Mouse (Mus musculus): ENCODE measurements around the gene Ubtf. TPM values are rescaled to one million over a fixed set of nuclear protein-coding genes. Genes with fewer than 3 reads are reported as not detected.

Gene Ubtf
- polyA plus RNA-seq, 1 experiment from 2014 or later = 68.9 TPM

DNA sequence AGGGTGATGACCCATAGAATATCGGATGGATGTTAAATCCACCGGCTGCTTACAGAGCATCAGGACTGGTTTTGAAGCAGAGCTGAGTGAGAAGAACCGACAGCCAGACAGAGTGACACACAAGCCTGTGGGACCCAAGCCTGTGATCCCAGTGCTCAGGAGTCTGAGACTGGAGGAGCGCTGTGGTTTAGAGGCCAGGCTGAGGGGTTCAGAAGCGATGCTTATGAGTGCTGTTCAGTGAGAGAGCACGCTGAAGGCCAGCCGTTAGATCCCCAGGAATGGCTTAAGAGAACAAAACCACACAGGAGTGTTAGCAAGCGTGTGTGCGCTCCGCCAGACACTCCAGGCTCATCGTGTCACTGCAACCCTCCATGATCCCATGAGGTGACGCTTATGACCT lies 23.2 kb upstream of the Ubtf start:
- no peak for ATAC-seq (ENCODE audit: low FRiP score)
- no peak overlapping the region for H3K9ac ChIP-seq (replicated peaks)
- 60% methylated on average over 12 of the region's 12 CpGs for WGBS

DNA sequence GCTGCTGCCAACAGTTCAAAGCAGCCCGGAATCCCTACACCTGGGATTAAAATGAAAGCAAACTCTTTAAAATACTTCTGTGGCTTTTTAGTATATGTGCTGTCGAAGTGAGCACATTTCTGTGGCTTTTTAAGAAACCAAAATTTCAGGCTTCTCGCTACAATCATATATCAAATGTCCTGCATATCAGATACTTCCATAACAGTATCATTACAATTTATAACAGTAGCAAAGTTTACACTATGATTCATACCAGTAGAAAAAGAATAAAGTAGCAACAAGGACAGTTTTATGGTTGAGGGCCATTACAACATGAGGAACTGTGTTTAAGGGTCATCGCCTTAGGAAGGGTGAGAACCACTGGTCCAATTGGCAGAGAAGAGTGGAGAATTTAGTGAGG lies 21.6 kb upstream of the Ubtf start:
- no peaks in the 10 kb centered on the region for H3K4me1 ChIP-seq
- H3K9ac ChIP-seq (replicated peaks) = no peak overlapping the region
- no peak overlapping the region for H3K4me2 ChIP-seq
- no peaks in the 10 kb centered on the region for H3K36me3 ChIP-seq
- H3K9me3 ChIP-seq (replicated peaks) = no peaks in the 10 kb centered on the region
- ATAC-seq (ENCODE audit: low FRiP score) = no peak
- WGBS = 92% methylated on average over 4 of the region's 4 CpGs
- no peak overlapping the region for H3K4me3 ChIP-seq (replicated peaks)
- H3K27me3 ChIP-seq (replicated peaks) = no peaks in the 10 kb centered on the region
- no peak overlapping the region for H3K27ac ChIP-seq (replicated peaks)

More for the DNA sequence above, 23.2 kb upstream of the Ubtf start:
- Histone ChIP-seq H3K27ac (replicated peaks) (no peak overlapping the region), H3K36me3 (no peaks in the 10 kb centered on the region), H3K4me3 (replicated peaks) (no peak overlapping the region), H3K4me2 (no peak overlapping the region), H3K9me3 (replicated peaks) (no peaks in the 10 kb centered on the region), H3K4me1 (no peaks in the 10 kb centered on the region), H3K27me3 (replicated peaks) (no peaks in the 10 kb centered on the region)

DNA sequence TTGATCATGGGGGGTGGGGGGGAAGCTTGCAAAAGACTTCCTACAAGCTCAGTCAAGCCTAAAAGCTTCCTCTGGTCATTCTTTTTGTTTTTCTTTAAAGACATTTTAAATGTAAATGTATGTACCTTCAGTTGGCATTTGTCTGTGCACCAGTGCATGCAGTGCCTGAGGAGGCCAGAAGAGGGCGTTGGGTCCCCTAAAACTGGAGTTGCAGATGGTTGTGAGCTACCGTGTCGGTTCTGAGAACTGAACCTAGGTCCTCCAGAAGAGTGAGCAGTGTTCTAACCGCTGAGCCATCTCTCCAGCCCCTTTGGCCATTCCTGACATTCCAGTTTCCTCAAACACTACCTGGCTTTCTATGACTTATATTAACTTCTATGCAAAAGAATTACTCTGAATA lies 20.1 kb upstream of the Ubtf start:
- Histone ChIP-seq H3K4me1 (peaks cover 6% of the 10 kb centered on the region; the same call in 1 of the 2 replicates), H3K36me3 (no peaks in the 10 kb centered on the region), H3K9me3 (replicated peaks) (no peaks in the 10 kb centered on the region), H3K9ac (replicated peaks) (no peak overlapping the region), H3K4me2 (no peak overlapping the region), H3K4me3 (replicated peaks) (no peak overlapping the region), H3K27ac (replicated peaks) (no peak overlapping the region), H3K27me3 (replicated peaks) (no peaks in the 10 kb centered on the region)
- no peak for ATAC-seq (ENCODE audit: low FRiP score)
- 66% methylated on average over 4 of the region's 4 CpGs for WGBS

DNA sequence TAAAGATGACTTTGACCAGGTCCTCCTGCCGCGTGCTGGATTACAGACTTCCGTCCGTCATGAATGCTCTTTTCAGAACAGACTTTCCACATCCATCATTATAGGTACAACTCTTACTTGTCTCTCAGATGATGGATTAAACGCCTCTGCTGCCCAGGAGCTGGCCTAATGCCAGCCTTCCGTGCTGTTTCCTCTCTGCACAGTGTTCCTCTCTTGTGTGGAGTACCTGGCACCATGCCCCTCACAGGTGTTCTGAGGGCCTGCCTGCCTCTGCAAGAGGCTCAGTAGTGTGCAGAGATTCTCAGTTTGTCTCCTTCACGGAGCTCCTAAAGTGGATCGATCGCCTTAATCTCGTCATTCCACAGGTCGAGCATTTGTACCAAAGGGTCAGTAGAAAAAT lies 19.7 kb upstream of the Ubtf start:
- H3K4me2 ChIP-seq = no peak overlapping the region
- H3K27me3 ChIP-seq (replicated peaks) = no peaks in the 10 kb centered on the region
- WGBS = 85% methylated on average over 11 of the region's 11 CpGs
- H3K36me3 ChIP-seq = no peaks in the 10 kb centered on the region
- no peak overlapping the region for H3K4me3 ChIP-seq (replicated peaks)
- H3K4me1 ChIP-seq = peaks cover 6% of the 10 kb centered on the region; the same call in 1 of the 2 replicates
- ATAC-seq (ENCODE audit: low FRiP score) = no peak
- H3K9me3 ChIP-seq (replicated peaks) = no peaks in the 10 kb centered on the region
- H3K27ac ChIP-seq (replicated peaks) = 0 out of 2 replicates have a peak overlapping the region, but pooled peaks have one; percentile 28
- no peak overlapping the region for H3K9ac ChIP-seq (replicated peaks)

DNA sequence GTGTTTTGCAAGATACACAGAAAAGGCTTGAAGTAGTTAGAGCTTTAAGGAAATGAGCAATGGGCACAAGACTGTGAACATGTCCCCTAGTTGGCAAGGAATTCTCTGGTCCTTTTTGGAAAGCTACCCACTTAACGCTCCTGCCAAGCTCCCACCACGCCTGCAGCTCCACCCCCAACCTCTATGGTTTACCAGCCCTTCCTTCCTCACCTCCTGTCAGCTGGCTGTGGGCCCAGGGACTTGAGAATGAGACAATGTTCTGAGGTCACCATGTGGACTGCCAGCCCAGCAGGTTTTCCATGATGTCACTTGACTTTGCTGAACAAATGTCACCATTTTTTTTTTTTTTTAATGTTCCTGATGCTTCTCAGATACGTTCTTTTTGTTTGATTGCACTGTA lies 19.0 kb upstream of the Ubtf start:
- Histone ChIP-seq H3K4me3 (replicated peaks) (no peak overlapping the region), H3K36me3 (no peaks in the 10 kb centered on the region), H3K27ac (replicated peaks) (0 out of 2 replicates have a peak overlapping the region, but pooled peaks have one; percentile 28), H3K4me2 (no peak overlapping the region), H3K9ac (replicated peaks) (no peak overlapping the region), H3K27me3 (replicated peaks) (no peaks in the 10 kb centered on the region), H3K9me3 (replicated peaks) (no peaks in the 10 kb centered on the region), H3K4me1 (peaks cover 6% of the 10 kb centered on the region; the same call in 1 of the 2 replicates)
- 24% methylated on average over 3 of the region's 3 CpGs for WGBS
- ATAC-seq (ENCODE audit: low FRiP score) = no peak

DNA sequence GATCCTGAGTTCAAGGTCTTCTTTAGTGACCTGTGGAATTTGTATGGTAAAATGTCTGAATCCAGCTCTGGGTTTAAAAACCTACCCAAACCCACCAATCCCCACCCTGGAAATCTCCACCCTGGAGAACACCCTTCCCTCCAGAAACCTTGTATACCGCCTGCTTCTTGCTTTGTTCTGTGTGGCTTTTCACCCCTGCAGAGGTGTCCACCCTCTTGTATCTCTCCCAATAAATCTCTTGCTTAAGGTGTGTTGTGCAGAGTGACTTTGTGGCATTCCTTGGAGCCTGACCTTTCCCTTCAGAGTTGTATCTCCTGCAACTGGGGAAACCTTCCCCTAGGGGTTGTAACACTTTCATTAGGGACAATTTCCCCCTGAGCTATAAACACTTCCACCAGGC lies 18.4 kb upstream of the Ubtf start:
- 18% methylated on average over 1 of the region's 1 CpGs for WGBS
- no peak overlapping the region for H3K4me3 ChIP-seq (replicated peaks)

DNA sequence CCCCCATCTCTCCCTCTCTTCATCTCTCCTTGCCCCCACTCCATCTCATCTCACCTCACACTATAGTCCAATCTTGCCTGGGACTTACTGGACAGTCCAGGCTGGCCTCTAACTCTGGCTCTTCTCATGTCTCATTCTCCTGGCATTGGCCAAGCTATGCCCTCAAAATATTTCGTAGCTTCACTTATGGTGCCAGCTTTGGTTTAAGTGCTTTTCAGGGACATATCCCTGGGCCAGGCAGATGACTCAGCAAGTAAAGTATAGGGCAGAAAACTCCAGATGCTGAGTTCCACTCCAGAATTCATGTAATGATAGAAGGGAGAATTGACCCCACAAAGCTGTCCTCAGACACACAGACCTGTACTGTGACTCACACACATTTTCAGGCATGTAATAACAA lies 16.6 kb upstream of the Ubtf start:
- Histone ChIP-seq H3K4me1 (peaks cover 6% of the 10 kb centered on the region; the same call in 1 of the 2 replicates), H3K9ac (replicated peaks) (no peak overlapping the region), H3K27me3 (replicated peaks) (no peaks in the 10 kb centered on the region), H3K27ac (replicated peaks) (no peak overlapping the region), H3K4me3 (replicated peaks) (no peak overlapping the region), H3K4me2 (no peak overlapping the region), H3K36me3 (no peaks in the 10 kb centered on the region), H3K9me3 (replicated peaks) (no peaks in the 10 kb centered on the region)
- WGBS = 77% methylated on average over 1 of the region's 1 CpGs
- ATAC-seq (ENCODE audit: low FRiP score) = no peak

More for the DNA sequence above, 18.4 kb upstream of the Ubtf start:
- no peak overlapping the region for H3K4me2 ChIP-seq
- no peak for ATAC-seq (ENCODE audit: low FRiP score)
- H3K36me3 ChIP-seq = no peaks in the 10 kb centered on the region
- no peak overlapping the region for H3K27ac ChIP-seq (replicated peaks)
- H3K9me3 ChIP-seq (replicated peaks) = no peaks in the 10 kb centered on the region
- H3K27me3 ChIP-seq (replicated peaks) = no peaks in the 10 kb centered on the region
- H3K9ac ChIP-seq (replicated peaks) = no peak overlapping the region
- H3K4me1 ChIP-seq = peaks cover 6% of the 10 kb centered on the region; the same call in 1 of the 2 replicates

DNA sequence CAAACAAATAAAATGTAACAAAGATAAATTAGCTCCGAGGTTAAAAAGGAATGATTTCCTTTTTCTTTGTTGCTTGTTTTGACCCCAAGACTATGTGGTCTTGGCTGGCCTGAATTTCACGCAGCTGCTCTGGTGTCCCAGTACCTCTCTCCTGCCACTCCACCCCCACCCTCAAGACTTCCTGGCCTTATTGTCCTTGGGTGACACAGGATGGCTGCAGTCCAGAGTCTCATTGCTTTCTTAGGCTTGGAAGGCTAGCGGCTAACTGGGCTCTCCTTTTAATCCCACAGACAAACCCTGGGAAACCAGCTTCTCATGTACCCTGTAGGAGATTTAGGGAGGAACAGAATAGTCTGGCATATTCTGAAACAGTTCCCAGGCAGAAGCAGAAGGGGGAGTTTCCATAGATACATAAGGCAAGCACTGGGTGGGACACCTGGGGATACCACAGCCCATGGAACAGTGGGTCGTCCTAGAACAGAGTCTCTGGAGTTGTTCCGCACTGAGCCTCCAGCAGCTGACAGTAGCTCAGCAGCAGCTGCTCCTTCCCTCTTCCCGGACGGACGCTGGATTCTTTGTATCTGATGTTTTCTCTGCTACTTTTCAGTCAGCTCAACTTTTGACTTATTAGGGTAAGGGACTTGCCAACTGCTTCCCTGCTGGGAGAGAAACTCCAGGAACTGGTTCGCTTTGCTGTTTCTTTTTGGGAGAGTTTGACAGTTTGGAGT lies 15.6 kb upstream of the Ubtf start:
- H3K9me3 ChIP-seq (replicated peaks) = no peaks in the 10 kb centered on the region
- H3K4me3 ChIP-seq (replicated peaks) = no peak overlapping the region
- no peak overlapping the region for H3K4me2 ChIP-seq
- 0 out of 2 replicates have a peak overlapping the region, but pooled peaks have one; percentile 34 for H3K27ac ChIP-seq (replicated peaks)
- peaks cover 6% of the 10 kb centered on the region; the same call in 1 of the 2 replicates for H3K4me1 ChIP-seq
- no peak for ATAC-seq (ENCODE audit: low FRiP score)
- no peaks in the 10 kb centered on the region for H3K27me3 ChIP-seq (replicated peaks)
- no peak overlapping the region for H3K9ac ChIP-seq (replicated peaks)
- 34% methylated on average over 9 of the region's 9 CpGs for WGBS
- no peaks in the 10 kb centered on the region for H3K36me3 ChIP-seq

DNA sequence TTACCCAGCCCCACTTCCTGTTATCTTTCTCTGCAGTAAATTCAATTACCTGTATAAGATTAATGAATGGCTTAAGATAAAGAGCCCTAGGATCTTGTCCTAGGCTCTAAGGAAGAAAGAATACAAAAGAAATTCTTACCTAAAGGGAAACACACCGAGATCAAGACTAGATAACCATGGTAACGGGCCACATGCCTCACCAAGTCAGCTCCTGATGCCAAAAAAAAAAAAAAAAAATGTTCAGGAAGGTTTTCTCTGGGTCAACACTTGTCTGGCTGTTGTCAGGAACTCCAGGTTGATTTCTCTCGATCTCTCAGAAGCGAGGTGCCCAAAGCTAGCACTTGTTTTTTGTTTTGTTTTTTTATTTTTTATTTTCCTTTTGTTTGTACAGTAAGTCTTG lies 14.5 kb upstream of the Ubtf start:
- Histone ChIP-seq H3K27ac (replicated peaks) (no peak overlapping the region), H3K4me2 (no peak overlapping the region), H3K27me3 (replicated peaks) (no peaks in the 10 kb centered on the region), H3K36me3 (no peaks in the 10 kb centered on the region), H3K4me1 (peaks cover 6% of the 10 kb centered on the region; the same call in 1 of the 2 replicates), H3K9ac (replicated peaks) (no peak overlapping the region), H3K9me3 (replicated peaks) (no peaks in the 10 kb centered on the region), H3K4me3 (replicated peaks) (no peak overlapping the region)
- ATAC-seq (ENCODE audit: low FRiP score) = no peak
- 64% methylated on average over 4 of the region's 4 CpGs for WGBS

DNA sequence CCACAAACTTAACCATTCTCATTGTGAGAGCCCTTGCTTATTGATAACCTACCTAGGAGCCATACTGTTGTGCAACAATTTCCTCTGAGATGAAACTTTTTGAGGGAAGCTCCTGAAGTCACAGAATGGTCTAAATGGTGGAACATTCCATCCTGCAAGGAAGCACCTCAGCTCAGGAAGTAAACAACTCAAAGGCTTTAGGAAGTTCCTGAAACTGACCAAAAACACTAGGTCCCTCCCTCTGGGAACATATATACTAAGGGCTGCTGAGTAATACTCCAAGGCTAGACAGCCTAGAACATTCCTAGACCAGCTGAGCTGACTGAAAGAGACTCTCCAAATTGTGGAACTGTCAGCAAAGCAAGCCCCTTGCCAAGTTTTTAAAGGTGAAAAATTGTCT lies 13.5 kb upstream of the Ubtf start:
- H3K4me3 ChIP-seq (replicated peaks) = no peak overlapping the region
- no peaks in the 10 kb centered on the region for H3K36me3 ChIP-seq
- no peaks in the 10 kb centered on the region for H3K9me3 ChIP-seq (replicated peaks)
- H3K27me3 ChIP-seq (replicated peaks) = no peaks in the 10 kb centered on the region
- H3K4me1 ChIP-seq = peaks cover 6% of the 10 kb centered on the region; the same call in 1 of the 2 replicates
- ATAC-seq (ENCODE audit: low FRiP score) = no peak
- no peak overlapping the region for H3K27ac ChIP-seq (replicated peaks)
- H3K4me2 ChIP-seq = no peak overlapping the region
- H3K9ac ChIP-seq (replicated peaks) = no peak overlapping the region

DNA sequence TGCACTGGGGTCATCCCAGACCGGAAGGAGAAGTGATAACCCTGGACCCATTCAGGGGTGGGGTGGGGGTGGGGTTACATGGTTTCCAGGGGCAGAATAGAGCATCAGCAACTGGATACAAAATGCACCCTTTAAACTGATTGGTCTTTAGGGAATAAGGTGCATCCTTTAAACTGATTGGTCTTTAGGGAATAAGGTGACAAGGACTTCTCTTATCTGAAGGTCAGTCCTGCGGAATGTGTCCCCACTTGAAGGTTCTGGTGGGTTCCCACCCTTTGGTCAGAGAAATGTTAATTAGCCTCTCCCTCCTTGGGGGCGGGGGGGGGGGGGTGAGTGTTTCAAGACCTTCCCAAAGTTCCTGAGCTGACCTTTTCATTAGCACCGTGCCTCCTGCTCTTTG lies 12.3 kb upstream of the Ubtf start:
- no peaks in the 10 kb centered on the region for H3K36me3 ChIP-seq
- H3K4me1 ChIP-seq = peaks cover 6% of the 10 kb centered on the region; the same call in 1 of the 2 replicates
- no peaks in the 10 kb centered on the region for H3K9me3 ChIP-seq (replicated peaks)
- ATAC-seq (ENCODE audit: low FRiP score) = no peak
- H3K27me3 ChIP-seq (replicated peaks) = no peaks in the 10 kb centered on the region
- no peak overlapping the region for H3K9ac ChIP-seq (replicated peaks)
- 46% methylated on average over 4 of the region's 4 CpGs for WGBS
- H3K4me3 ChIP-seq (replicated peaks) = no peak overlapping the region
- no peak overlapping the region for H3K4me2 ChIP-seq
- H3K27ac ChIP-seq (replicated peaks) = no peak overlapping the region

DNA sequence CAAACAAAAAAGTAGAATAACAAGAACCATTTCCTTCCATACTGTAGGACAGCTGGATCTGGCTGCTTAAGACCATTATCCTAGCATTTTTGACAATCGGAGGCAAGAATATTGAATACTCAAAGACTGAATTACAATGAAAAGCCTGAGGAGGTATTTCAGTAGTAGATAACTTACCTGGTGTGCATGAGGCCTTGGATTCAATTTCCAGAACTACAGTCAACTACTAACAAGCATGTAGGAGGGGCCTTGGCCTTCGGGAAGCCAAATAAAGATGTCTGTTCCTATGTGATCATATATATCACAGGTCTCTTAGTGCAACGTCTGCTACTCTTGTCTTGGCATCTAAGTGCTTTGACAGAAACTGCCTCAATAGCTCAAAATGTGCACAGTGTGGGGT lies 10.5 kb upstream of the Ubtf start:
- no peak overlapping the region for H3K27ac ChIP-seq (replicated peaks)
- no peaks in the 10 kb centered on the region for H3K27me3 ChIP-seq (replicated peaks)

More for the DNA sequence above, 10.5 kb upstream of the Ubtf start:
- Histone ChIP-seq H3K9me3 (replicated peaks) (no peaks in the 10 kb centered on the region), H3K36me3 (no peaks in the 10 kb centered on the region), H3K4me2 (no peak overlapping the region), H3K9ac (replicated peaks) (no peak overlapping the region), H3K4me1 (0 out of 2 replicates have a peak, but pooled peaks cover 2% of the 10 kb centered on the region), H3K4me3 (replicated peaks) (no peak overlapping the region)
- no peak for ATAC-seq (ENCODE audit: low FRiP score)
- 83% methylated on average over 3 of the region's 3 CpGs for WGBS

All from neural tube, embryonic 15.5 days (tissue).